Mouse (Mus musculus) kidney, embryonic 16.5 days (tissue): ENCODE results near the gene Gpr39. TPM values are rescaled to one million over a fixed set of nuclear protein-coding genes. Genes with fewer than 3 reads are reported as not detected.
A peak's percentile ranks its signal among the peaks of the same experiment; 100 is the strongest.

Experiments
- ATAC-seq: fragments of 200-750 bp; cut with Nextera tagmentation; 2 replicates; pipeline ENCODE4 v1.8.0; 2017; ENCODE audit warnings: moderate TSS enrichment; ENCODE audit not compliant: low FRiP score, low TSS enrichment
- H3K27ac ChIP-seq: fragments of 300-500 bp; sonication (generic); 2 replicates; pipeline ENCODE4 v1.5.1; 2014; ENCODE audit warnings: low read length
- H3K27me3 ChIP-seq: fragments of 300-500 bp; sonication (generic); 2 replicates; pipeline ENCODE4 v1.6.1; 2014; ENCODE audit warnings: low read length, control low read depth, mixed read lengths; ENCODE audit not compliant: insufficient read depth
- H3K36me3 ChIP-seq: fragments of 300-500 bp; sonication (generic); 2 replicates; pipeline ENCODE4 v1.6.1; 2014; ENCODE audit warnings: low read length, control low read depth, mixed read lengths; ENCODE audit not compliant: insufficient read depth
- H3K4me1 ChIP-seq: fragments of 300-500 bp; sonication (generic); 2 replicates; pipeline ENCODE4 v1.6.1; 2014; ENCODE audit warnings: low read length, control low read depth, mixed read lengths; ENCODE audit not compliant: insufficient read depth
- H3K4me2 ChIP-seq: fragments of 300-500 bp; sonication (generic); replicated peaks from 2 replicates; pipeline ENCODE4 v1.6.1; 2014; ENCODE audit warnings: low read depth, low read length
- H3K4me3 ChIP-seq: fragments of 300-500 bp; sonication (generic); 2 replicates; pipeline ENCODE4 v1.5.1; 2014; ENCODE audit warnings: mild to moderate bottlenecking, low read length
- H3K9ac ChIP-seq: fragments of 300-500 bp; sonication (generic); replicated peaks from 2 replicates; pipeline ENCODE4 v1.6.1; 2014; ENCODE audit warnings: low read length
- H3K9me3 ChIP-seq: fragments of 300-500 bp; sonication (generic); 2 replicates; pipeline ENCODE4 v1.6.1; 2016; ENCODE audit warnings: low read length, control low read depth
- WGBS: fragments of 180-500 bp; shearing (Covaris S2); extraction: QIAGEN DNeasy Blood & Tissue Kit; methylation state at CpG from one replicate; pipeline ENCODE4 v1.1.7; 2014; 5-methylcytosine and 5-hydroxymethylcytosine counted together
- polyA plus RNA-seq: library from polyadenylated mRNA; unstranded; fragments of >200 nt; fragmentation: Nextera tagmentation; extraction: Ambion mirVana; gene quantifications from 2 replicates; pipeline ENCODE4 v1.2.1, GENCODE M21; 2015

The Gpr39 gene
- polyA plus RNA-seq, 1 experiment from 2014 or later = 7.0 TPM

DNA sequence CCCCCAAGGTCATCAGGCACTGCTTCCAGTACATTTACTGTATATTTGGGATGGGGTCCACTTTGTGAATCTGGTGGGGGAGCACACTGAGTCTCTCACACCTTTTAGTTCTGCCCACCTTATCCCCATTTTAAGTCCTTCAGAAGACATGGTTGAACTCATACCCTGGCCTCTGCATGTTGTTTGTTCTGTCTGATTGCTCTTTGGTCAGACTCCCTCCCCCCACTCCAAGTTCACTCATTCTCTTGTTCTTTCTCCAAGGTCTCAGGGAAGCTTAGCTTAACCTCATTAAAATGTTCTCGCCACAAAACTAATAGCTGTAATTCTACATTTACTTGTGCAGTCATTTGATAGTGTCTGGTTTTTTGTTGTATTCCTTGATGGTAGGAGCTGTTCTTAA lies 8.5 kb downstream of the Gpr39 start:
- no peak for ATAC-seq
- H3K4me3 ChIP-seq = no peak overlapping the region
- no peak overlapping the region for H3K9ac ChIP-seq
- no peaks in the 10 kb centered on the region for H3K27me3 ChIP-seq
- no peaks in the 10 kb centered on the region for H3K36me3 ChIP-seq
- peaks cover 6% of the 10 kb centered on the region; the same call in 1 of the 2 replicates for H3K4me1 ChIP-seq
- H3K9me3 ChIP-seq = no peaks in the 10 kb centered on the region; the same call in 1 of the 2 replicates
- H3K4me2 ChIP-seq = no peak overlapping the region
- 36% methylated on average over 1 of the region's 1 CpGs for WGBS
- no peak overlapping the region for H3K27ac ChIP-seq

DNA sequence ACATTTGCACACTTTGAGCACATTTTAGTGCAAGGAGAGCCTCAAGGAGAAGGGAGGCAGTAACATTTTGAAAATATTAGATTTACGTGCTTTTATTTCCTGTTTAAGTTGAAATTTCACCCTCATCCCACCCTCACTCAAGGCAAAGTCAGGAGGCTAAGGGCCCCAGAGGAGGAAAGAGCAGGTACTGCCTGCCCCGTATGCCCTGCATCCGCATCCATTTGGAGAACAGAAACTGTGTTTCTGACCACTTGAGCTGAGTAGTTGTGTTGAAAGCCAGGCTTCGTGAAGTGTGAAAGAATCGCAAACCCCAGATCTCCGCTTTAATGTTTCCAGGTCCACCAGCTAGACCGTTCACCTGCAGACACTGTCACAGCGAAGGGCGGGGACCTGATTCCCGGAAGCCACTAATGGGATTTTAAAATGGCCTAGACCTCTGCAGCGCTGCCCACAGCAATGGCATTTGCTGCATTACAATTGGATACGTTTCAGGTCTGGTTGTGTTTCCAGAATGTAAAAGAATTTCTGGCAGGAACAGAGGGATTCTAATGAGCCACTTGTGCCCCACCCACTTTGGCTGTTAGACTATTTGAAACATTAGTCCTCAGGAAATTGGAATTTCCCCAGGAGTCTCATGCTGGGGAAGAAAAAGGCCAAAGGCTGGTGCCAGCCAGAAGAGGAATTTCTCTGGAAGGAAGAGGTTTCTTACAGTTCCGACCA lies 11.1 kb downstream of the Gpr39 start:
- Histone ChIP-seq H3K27me3 (no peaks in the 10 kb centered on the region), H3K27ac (no peak overlapping the region), H3K4me1 (peaks cover 3% of the 10 kb centered on the region; the same call in 1 of the 2 replicates), H3K4me3 (no peak overlapping the region), H3K4me2 (no peak overlapping the region), H3K9ac (no peak overlapping the region), H3K36me3 (no peaks in the 10 kb centered on the region), H3K9me3 (no peaks in the 10 kb centered on the region; the same call in 1 of the 2 replicates)
- no peak for ATAC-seq
- 58% methylated on average over 13 of the region's 13 CpGs for WGBS

- ATAC-seq = no peak
- no peaks in the 10 kb centered on the region for H3K27me3 ChIP-seq
- no peak overlapping the region for H3K4me3 ChIP-seq
- H3K4me2 ChIP-seq = no peak overlapping the region
- H3K4me1 ChIP-seq = peaks cover 9% of the 10 kb centered on the region; the same call in 1 of the 2 replicates
- no peaks in the 10 kb centered on the region for H3K36me3 ChIP-seq
- H3K9ac ChIP-seq = no peak overlapping the region
- H3K9me3 ChIP-seq = no peaks in the 10 kb centered on the region; the same call in 1 of the 2 replicates
- H3K27ac ChIP-seq = peak overlapping the region; percentile 12; the same call in 1 of the 2 replicates
Measured at GRCm38 (mm10) chr1:125693541-125693940, 16.7 kb downstream of the Gpr39 start.

DNA sequence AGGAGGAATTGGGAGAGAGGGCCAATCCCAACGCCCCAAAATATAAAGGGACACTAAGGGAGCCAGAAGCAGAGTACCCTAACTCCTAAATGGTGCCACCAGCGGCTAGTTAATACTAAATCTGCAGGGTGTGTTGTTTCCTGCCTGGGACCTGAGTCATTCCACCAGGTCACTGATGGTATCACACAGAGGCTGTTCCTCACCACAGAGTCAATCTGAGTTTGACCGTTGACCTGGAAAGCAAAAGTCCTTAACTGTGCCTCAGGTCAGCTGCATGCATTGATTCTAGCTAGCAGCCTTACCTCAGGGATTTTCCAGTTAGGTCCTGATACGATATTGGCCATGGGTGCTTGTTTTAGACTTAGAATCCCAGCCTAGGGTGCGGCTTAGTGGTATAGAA lies 17.5 kb downstream of the Gpr39 start:
- Histone ChIP-seq H3K36me3 (no peaks in the 10 kb centered on the region), H3K9me3 (no peaks in the 10 kb centered on the region; the same call in 1 of the 2 replicates), H3K4me2 (no peak overlapping the region), H3K27ac (no peak overlapping the region; the same call in 1 of the 2 replicates), H3K4me3 (no peak overlapping the region), H3K9ac (no peak overlapping the region), H3K27me3 (no peaks in the 10 kb centered on the region), H3K4me1 (peaks cover 9% of the 10 kb centered on the region; the same call in 1 of the 2 replicates)
- WGBS = 69% methylated on average over 5 of the region's 5 CpGs
- peak; percentile 49; the same call in 1 of the 2 replicates for ATAC-seq

DNA sequence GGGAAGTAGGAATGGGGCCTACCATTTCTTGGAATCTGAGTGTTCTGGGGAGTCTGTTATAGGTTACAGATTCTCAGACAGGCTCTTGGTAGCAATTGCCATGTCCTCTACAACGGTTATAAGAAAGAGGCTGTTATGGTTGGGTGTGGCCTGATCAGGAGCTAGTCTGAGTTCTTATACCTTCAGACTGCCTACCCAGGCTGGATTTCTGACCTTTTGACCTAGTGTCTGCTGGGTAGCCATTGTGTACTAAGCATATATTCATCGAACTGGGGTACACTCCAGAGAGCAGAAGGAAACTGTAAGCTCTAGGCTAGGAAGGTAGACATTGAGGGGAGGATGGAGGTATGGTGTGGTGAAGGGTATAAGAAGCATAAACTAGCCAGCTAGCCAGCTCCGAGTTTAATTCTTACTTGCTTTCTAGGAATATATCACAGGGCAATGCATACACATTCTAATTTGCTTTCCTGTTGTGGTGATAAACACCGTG lies 24.4 kb downstream of the Gpr39 start:
- Histone ChIP-seq H3K4me2 (no peak overlapping the region), H3K4me1 (no peaks in the 10 kb centered on the region), H3K9ac (no peak overlapping the region), H3K27ac (no peak overlapping the region), H3K36me3 (no peaks in the 10 kb centered on the region), H3K27me3 (no peaks in the 10 kb centered on the region), H3K4me3 (no peak overlapping the region), H3K9me3 (no peaks in the 10 kb centered on the region)
- 85% methylated on average over 4 of the region's 4 CpGs for WGBS
- no peak for ATAC-seq

DNA sequence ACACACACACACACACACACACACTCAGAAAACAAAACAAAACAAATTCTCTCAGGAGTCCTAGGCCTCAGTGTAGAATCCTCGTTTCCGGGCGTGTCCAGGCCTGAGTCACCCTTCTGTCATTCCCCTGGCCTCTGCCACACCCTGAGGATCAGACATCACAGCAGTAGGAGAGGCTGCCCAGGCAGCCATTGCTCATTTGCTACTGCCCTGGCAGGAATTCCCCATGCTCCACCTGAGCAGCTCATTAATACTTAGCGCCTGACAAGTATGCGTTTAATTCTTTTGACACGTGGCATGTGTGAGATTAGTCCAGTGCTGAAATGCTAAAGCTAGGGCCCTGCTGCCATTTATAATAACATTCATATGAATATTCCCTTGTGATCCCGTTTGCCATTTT lies 25.0 kb downstream of the Gpr39 start:
- WGBS = 81% methylated on average over 7 of the region's 7 CpGs

DNA sequence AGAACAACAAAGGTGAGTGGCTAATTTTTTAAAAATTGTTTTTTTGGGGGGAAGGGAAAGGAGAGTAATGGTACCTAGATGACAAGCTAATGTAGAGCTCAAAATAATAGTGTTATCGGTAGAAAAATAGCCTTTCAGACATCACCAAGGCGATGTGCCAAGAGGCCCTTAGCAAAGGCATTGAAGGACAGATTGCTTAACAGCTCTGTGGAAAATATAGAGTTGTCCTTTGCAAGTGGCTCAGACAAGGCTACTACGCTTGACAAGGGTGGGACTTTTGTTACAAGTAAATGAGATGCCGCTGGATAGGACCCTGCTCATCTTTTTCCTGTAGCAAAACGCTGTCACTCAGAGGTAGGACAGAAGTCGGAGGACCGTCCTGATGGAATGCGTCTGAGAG lies 25.5 kb downstream of the Gpr39 start:
- no peaks in the 10 kb centered on the region for H3K27me3 ChIP-seq
- H3K4me3 ChIP-seq = no peak overlapping the region
- 86% methylated on average over 8 of the region's 8 CpGs for WGBS
- H3K4me2 ChIP-seq = no peak overlapping the region
- no peaks in the 10 kb centered on the region for H3K36me3 ChIP-seq
- no peak overlapping the region for H3K27ac ChIP-seq
- H3K9ac ChIP-seq = no peak overlapping the region
- H3K4me1 ChIP-seq = no peaks in the 10 kb centered on the region
- no peak for ATAC-seq
- no peaks in the 10 kb centered on the region for H3K9me3 ChIP-seq

More for the DNA sequence above, 25.0 kb downstream of the Gpr39 start:
- H3K4me2 ChIP-seq = no peak overlapping the region
- H3K4me3 ChIP-seq = no peak overlapping the region
- ATAC-seq = no peak
- H3K36me3 ChIP-seq = no peaks in the 10 kb centered on the region
- no peaks in the 10 kb centered on the region for H3K4me1 ChIP-seq
- H3K27me3 ChIP-seq = no peaks in the 10 kb centered on the region
- no peak overlapping the region for H3K9ac ChIP-seq
- H3K27ac ChIP-seq = no peak overlapping the region
- H3K9me3 ChIP-seq = no peaks in the 10 kb centered on the region

DNA sequence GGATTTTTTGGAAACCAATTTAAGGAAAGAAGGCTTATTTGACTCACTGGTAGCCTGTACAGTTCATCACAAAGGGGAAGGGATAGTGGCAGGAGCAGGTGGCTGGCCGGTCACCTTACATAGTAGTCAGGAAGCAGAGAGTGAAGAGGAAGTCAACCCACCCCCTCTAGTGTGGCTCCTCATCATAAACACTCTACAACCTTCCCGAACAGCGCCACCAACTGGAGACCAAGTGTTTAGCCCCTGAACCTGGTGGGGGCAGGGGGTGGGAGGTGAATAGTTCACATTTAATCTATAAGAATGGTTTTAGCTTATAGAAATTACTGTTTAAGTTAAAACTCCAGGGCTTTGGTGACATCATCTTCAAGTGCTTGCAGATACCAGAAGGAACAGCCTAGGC lies 28.6 kb downstream of the Gpr39 start:
- no peaks in the 10 kb centered on the region for H3K27me3 ChIP-seq
- no peak for ATAC-seq
- H3K4me2 ChIP-seq = no peak overlapping the region
- no peak overlapping the region for H3K9ac ChIP-seq
- H3K27ac ChIP-seq = no peak overlapping the region
- no peak overlapping the region for H3K4me3 ChIP-seq
- H3K9me3 ChIP-seq = no peaks in the 10 kb centered on the region
- no peaks in the 10 kb centered on the region for H3K4me1 ChIP-seq
- H3K36me3 ChIP-seq = no peaks in the 10 kb centered on the region
- WGBS = 87% methylated on average over 3 of the region's 3 CpGs

DNA sequence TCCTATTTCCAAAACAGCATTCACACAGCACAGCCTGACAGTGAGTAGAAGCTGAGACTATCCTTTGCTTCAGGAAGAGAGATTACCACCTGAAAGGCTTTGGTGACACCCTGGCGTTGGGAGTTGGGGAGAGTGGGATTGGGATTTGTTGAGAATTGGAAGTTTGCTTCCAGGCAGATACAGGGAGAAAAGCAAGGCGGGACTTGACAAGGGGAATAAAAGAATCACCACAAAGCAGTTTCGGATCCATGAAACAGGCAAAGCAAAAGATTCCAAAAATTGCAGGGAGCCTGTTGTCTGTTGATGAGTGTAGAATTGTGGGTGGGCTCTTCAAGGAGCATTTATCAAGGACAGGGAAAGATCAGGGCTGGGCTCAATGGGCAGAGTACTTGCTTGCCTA lies 38.5 kb downstream of the Gpr39 start:
- no peak for ATAC-seq
- Histone ChIP-seq H3K9ac (no peak overlapping the region), H3K36me3 (no peaks in the 10 kb centered on the region)

DNA sequence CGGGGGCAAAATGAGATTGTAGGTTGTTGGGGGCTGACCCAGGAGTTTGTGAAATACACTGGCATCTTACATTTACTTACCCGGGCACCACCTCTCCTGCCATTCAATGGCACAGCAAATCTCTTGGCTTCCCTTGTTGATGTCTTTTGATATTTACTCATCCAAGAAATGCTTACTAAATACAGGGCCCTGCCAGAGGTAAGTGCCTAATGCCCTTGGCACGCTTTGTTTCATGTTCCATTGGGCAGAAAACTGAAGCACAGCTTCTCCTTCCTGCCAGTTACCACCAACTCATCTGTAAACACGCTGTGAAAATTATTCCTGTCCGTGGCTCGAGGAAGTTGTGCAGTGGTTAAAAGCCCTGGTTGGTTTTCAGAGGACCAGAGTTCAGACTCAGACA lies 39.4 kb downstream of the Gpr39 start:
- no peaks in the 10 kb centered on the region for H3K9me3 ChIP-seq
- H3K27ac ChIP-seq = no peak overlapping the region
- WGBS = 60% methylated on average over 6 of the region's 6 CpGs
- H3K36me3 ChIP-seq = no peaks in the 10 kb centered on the region
- H3K9ac ChIP-seq = no peak overlapping the region
- no peak overlapping the region for H3K4me2 ChIP-seq
- ATAC-seq = no peak
- no peaks in the 10 kb centered on the region for H3K4me1 ChIP-seq
- H3K27me3 ChIP-seq = no peaks in the 10 kb centered on the region
- no peak overlapping the region for H3K4me3 ChIP-seq

More for the DNA sequence above, 38.5 kb downstream of the Gpr39 start:
- 81% methylated on average over 3 of the region's 3 CpGs for WGBS
- Histone ChIP-seq H3K4me1 (no peaks in the 10 kb centered on the region), H3K4me2 (no peak overlapping the region), H3K27me3 (no peaks in the 10 kb centered on the region), H3K4me3 (no peak overlapping the region), H3K9me3 (no peaks in the 10 kb centered on the region), H3K27ac (no peak overlapping the region)
